Mouse (Mus musculus): Measurements from ENCODE around the gene Unc13d. TPM values are rescaled to one million over a fixed set of nuclear protein-coding genes. Genes with fewer than 3 reads are reported as not detected.

Gene Unc13d
- 1.4 TPM in 2 replicates for polyA plus RNA-seq (2021; fragmentation: Nextera tagmentation)
- long read RNA-seq, experiment 1, partial matches to known transcripts = 1 of 1 reads
- long read RNA-seq, experiment 1, other reads (novel, unspliced or antisense) = 0 of 1 reads
- long read RNA-seq, experiment 2, partial matches to known transcripts = 0 of 1 reads
- long read RNA-seq, experiment 2, other reads (novel, unspliced or antisense) = 1 of 1 reads

GRCm38 (mm10) chr11:116077446-116078204 is at the start of gene Unc13d:
Gene Unc13d, minus strand, starts transcription at chr11:116077961.

GRCm38 (mm10) chr11:116086258-116087193 is 8.8 kb upstream of the Unc13d start, which contains the start of gene Wbp2:
Gene Wbp2, minus strand, starts transcription at chr11:116086995.

DNA sequence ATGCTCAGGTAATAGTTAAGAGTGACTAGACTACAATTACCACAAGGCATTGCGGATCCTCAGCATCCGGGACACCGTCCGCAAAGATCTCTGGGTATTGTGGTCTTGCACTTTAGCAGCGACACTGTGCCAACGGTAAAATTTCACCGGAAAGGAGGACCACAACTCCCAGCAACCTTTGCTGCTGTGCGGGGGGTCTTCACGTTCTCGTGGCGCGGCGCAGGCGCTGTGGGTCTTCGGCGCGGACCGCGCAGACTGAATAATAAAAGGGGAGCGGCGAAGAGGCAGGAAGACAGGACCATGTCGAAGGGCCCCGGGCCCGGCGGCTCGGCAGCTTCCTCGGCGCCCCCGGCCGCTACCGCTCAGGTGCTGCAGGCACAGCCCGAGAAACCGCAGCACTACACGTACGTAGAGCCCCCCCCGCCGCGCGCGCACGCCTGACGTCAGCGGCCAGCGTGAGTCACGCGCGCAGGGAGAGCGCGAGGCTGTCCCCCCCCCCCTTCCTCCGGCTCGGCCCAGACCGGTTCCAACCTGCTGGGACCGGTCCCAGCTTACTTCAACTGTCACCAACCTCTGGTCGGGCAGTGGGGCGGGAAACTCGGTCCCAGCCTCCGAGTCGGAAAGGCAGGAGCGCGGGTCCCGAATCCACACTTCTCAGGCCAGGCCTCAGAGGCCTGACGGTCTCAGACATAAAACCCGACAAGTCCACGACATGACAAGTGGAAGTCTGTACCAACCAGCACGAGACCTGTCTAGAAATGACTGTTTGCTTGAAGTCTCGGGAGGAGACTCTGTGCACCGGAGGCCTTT is 47.5 kb downstream of the Unc13d start, which contains the start of gene Unk:
Gene Unk (plus strand): TSS at position 235 of the 810 bp plus-strand sequence.

DNA sequence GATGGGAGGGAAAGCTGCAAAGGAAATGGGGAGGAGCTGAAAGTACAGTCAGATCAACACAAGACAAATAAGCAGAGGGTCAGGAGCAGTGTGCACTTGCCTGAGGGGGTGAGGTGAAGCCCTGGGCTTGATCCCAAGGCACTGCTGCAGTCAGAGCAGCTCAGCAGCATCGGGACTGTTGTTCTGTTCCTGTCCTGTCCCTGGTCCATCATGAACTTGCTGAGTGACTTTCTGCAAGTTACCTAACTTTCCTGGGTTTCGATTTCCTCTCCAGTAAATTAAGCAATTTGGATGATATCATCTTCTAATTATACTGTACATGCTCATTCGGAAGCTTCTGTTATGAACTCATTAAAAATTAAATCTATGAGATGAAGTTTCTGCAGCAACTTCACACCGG is 50.0 kb downstream of the Unc13d start, which contains the start of gene H3f3b:
Gene H3f3b (minus strand): TSS at position 207 of the 400 bp plus-strand sequence.

DNA sequence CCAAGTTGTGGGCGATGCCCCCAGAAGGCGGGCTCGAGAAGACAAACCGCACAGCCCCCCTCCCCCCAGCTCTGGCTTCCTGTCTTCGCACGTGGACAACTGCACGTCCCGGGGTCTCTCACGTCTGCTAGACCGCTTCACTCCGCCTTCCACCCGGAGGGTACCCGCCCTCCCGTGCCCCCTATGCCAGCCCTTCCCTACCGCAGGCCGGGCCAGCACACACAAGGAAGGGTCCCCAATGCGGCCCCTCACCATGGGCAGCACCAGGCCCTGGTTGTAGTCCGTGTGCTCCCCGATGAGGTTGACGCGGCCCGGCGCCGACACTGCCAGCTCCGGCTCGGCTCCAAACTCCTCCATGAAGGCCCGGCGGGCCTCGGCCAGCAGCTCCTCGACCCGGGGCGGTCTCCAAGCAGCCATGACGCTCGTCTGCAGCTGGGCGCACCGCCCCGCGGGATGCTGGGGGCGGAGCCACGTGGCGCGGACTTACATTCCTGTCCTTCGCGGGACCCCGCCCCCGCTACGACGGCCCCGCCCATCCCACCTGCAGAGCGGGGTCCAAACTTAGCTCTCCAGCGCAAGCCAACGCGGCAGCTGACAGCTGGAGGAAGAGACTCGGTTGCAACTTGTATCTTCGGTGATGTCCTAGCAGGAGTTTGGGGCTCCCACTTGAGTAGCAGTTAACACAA is 65.4 kb downstream of the Unc13d start, which contains the start of gene Galk1:
Gene Galk1 (minus strand): TSS at position 458 of the 686 bp plus-strand sequence.

Other genes starting within 250 kb of the Unc13d start
- gene Myo15b, start 219.6 kb downstream of the Unc13d start, polyA plus RNA-seq (2021; fragmentation: Nextera tagmentation) = 0.23 and 0.24 TPM in 2 replicates
- gene Smim5, start 178.0 kb downstream of the Unc13d start, polyA plus RNA-seq (2021; fragmentation: Nextera tagmentation) = 3.2 and 7.6 TPM in 2 replicates
- 0.15 TPM in 1 of 2 replicates, not detected in the other for gene Smim6, start 165.9 kb downstream of the Unc13d start, polyA plus RNA-seq (2021; fragmentation: Nextera tagmentation)
- gene Sap30bp, start 144.7 kb downstream of the Unc13d start, polyA plus RNA-seq (2021; fragmentation: Nextera tagmentation) = 32.7 and 36.5 TPM in 2 replicates
- gene Recql5, start 144.5 kb downstream of the Unc13d start, polyA plus RNA-seq (2021; fragmentation: Nextera tagmentation) = 5.4 and 5.5 TPM in 2 replicates
- 3.2 and 5.2 TPM in 2 replicates for gene Itgb4, start 103.3 kb downstream of the Unc13d start, polyA plus RNA-seq (2021; fragmentation: Nextera tagmentation)
- 24.3 and 24.9 TPM in 2 replicates for gene Galk1, start 65.2 kb downstream of the Unc13d start, polyA plus RNA-seq (2021; fragmentation: Nextera tagmentation)
- 331 and 336 TPM in 2 replicates for gene H3f3b, start 50.0 kb downstream of the Unc13d start, polyA plus RNA-seq (2021; fragmentation: Nextera tagmentation)
- 6.5 and 9.1 TPM in 2 replicates for gene Unk, start 47.6 kb downstream of the Unc13d start, polyA plus RNA-seq (2021; fragmentation: Nextera tagmentation)
- 285 and 304 TPM in 2 replicates for gene Wbp2, start 9.0 kb upstream of the Unc13d start, polyA plus RNA-seq (2021; fragmentation: Nextera tagmentation)
- 3.4 and 4.0 TPM in 2 replicates for gene Trim47, start 49.2 kb upstream of the Unc13d start, polyA plus RNA-seq (2021; fragmentation: Nextera tagmentation)
- 1.7 and 1.8 TPM in 2 replicates for gene Trim65, start 53.2 kb upstream of the Unc13d start, polyA plus RNA-seq (2021; fragmentation: Nextera tagmentation)
- 70.8 and 78.4 TPM in 2 replicates for gene Mrpl38, start 60.9 kb upstream of the Unc13d start, polyA plus RNA-seq (2021; fragmentation: Nextera tagmentation)
- 21.4 and 25.0 TPM in 2 replicates for gene Fbf1, start 90.2 kb upstream of the Unc13d start, polyA plus RNA-seq (2021; fragmentation: Nextera tagmentation)
- gene Ten1, start 120.9 kb upstream of the Unc13d start, polyA plus RNA-seq (2021; fragmentation: Nextera tagmentation) = 106 and 115 TPM in 2 replicates
- 85.6 and 87.9 TPM in 2 replicates for gene Acox1, start 121.1 kb upstream of the Unc13d start, polyA plus RNA-seq (2021; fragmentation: Nextera tagmentation)
- gene Evpl, start 160.1 kb upstream of the Unc13d start, polyA plus RNA-seq (2021; fragmentation: Nextera tagmentation) = 0.38 and 0.49 TPM in 2 replicates
- 29.3 and 32.2 TPM in 2 replicates for gene Srp68, start 196.3 kb upstream of the Unc13d start, polyA plus RNA-seq (2021; fragmentation: Nextera tagmentation)
- gene Galr2, start 203.0 kb upstream of the Unc13d start, polyA plus RNA-seq (2021; fragmentation: Nextera tagmentation) = 0.18 and 0.33 TPM in 2 replicates
- 45.3 and 58.0 TPM in 2 replicates for gene Exoc7, start 229.3 kb upstream of the Unc13d start, polyA plus RNA-seq (2021; fragmentation: Nextera tagmentation)